Mouse (Mus musculus) kidney, embryonic 15.5 days (tissue): ENCODE measurements around the gene Insr. TPM values are rescaled to one million over a fixed set of nuclear protein-coding genes. Genes with fewer than 3 reads are reported as not detected.

Experiments used
- microRNA-seq: library from miRNA; unstranded; fragments of <30 nt; microRNA quantifications from one replicate; pipeline ENCODE4, GENCODE M21; 2016
- polyA plus RNA-seq: library from polyadenylated mRNA; unstranded; fragments of >200 nt; fragmentation: Nextera tagmentation; extraction: Ambion mirVana; gene quantifications from 2 replicates; pipeline ENCODE4 v1.2.1, GENCODE M21; 2015

The Insr gene
- polyA plus RNA-seq, 1 experiment from 2014 or later = 36.5 TPM

Small RNA genes lying within 50 kb of the gene (microRNA-seq; reads per million reads assigned to microRNA genes)
- gene Gm25775 = not detected

Other genes starting within 250 kb of the Insr start
- 0.12 TPM in 1 of 2 replicates, not detected in the other for gene A430078G23Rik, start 73.8 kb upstream of the Insr start, polyA plus RNA-seq
- 10.9 and 11.2 TPM in 2 replicates for gene Arhgef18, start 113.4 kb upstream of the Insr start, polyA plus RNA-seq
- gene Pex11g, start 188.1 kb upstream of the Insr start, polyA plus RNA-seq = 6.2 and 7.5 TPM in 2 replicates
- not detected in 2 replicates for gene Tex45, start 191.2 kb upstream of the Insr start, polyA plus RNA-seq
- 47.3 and 50.0 TPM in 2 replicates for gene Zfp358, start 213.5 kb upstream of the Insr start, polyA plus RNA-seq
- 56.0 and 57.1 TPM in 2 replicates for gene Mcoln1, start 220.8 kb upstream of the Insr start, polyA plus RNA-seq
- gene Pnpla6, start 235.8 kb upstream of the Insr start, polyA plus RNA-seq = 29.4 and 38.3 TPM in 2 replicates